Mouse (Mus musculus): Measurements from ENCODE around the gene Rab8b.

DNA sequence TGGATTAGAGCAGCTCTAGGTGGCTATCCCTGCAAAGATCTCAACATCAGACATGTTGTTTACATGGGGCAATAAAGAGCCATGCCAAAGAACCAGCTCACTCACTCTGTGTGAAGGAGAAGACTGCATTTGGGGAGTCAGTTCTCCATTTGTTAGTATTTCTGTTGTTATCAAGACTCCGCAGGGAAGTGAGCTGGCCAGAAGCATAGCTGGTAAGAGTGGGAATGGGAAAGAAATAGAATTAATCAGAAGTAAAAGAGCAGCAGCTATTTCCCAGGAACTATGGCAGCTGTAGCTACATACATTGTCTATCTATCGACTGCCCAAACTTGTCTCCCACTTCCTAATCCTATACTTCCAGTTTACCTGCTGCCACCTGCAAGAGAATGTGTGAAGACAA, 38.7 kb downstream of the Rab8b start:
- TF ChIP-seq CTCF (IDR thresholded peaks at IDR 0.05; ENCODE audit: low read depth, low read length) (no peak), POLR2A (IDR thresholded peaks at IDR 0.05; ENCODE audit: extremely low read depth, insufficient read depth, low read length) (no peak)

Data from liver, adult 2 months (tissue).